Mouse (Mus musculus): ENCODE data around the gene Lrrk1.

- TF ChIP-seq CTCF (IDR thresholded peaks at IDR 0.05; ENCODE audit: low read depth, low read length) (no peak), POLR2A (IDR thresholded peaks at IDR 0.05; ENCODE audit: extremely low read depth, insufficient read depth, low read length) (no peak)
These were observed 163.6 kb downstream of the Lrrk1 start for GRCm38 (mm10) chr7:66224541-66224940.
